Mouse (Mus musculus) testis, adult 10 weeks (tissue): ENCODE results near the gene Olfr1426. TPM values are rescaled to one million over a fixed set of nuclear protein-coding genes. Genes with fewer than 3 reads are reported as not detected.

ENCODE experiments used
- polyA plus RNA-seq: library from polyadenylated mRNA; stranded (reverse); fragments of 350-450 nt; fragmentation: Illumina TruSeq; extraction: RNeasy Lipid Tissue Mini Kit (QIAGEN cat#74804); gene quantifications from one replicate; pipeline ENCODE4 v1.2.3, GENCODE M21; 2014; ENCODE audit warnings: low read depth, low replicate concordance

Gene Olfr1426
- not detected for polyA plus RNA-seq

DNA sequence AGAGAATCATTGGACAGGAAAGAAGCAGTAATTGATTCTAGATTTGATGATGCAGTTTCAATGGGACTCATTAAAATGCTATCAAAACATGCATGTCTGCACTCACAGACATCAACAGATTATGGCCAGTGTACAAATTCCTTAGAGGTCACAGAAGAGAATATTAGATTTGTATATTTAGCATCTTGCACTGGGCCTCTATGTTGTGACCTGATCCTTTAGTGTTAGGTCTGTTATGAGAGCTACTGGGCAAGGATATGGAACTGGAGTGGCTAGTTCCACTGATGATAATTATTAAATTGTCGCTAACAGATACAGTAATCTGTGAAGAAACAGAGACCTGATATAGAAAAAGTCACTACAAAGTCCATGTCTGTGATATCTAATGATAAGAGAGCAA lies at the start of gene Olfr1426:
Gene Olfr1426 (minus strand): TSS at position 101 of the 400 bp plus-strand sequence.

DNA sequence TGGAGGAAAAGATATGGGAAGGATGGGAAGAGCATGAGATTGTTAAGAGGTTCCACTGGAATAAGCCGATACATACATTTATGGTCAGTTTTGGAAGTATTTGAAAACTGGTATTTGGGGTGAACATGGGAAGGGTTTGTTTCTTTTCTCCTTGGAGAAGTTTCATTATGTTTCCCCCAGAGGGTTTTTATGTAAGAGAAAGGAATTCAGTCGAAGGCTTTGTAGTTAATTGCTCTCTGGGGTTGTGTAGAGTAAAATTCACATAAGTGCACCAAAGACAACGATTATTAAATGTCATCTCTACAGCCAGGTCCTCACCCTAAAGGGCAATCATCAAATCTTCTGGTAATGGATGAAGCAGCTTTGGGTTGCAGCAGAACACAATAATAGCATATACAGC lies 31.3 kb upstream of the Olfr1426 start, which contains the start of gene Olfr76:
Gene Olfr76 (minus strand): TSS at position 101 of the 400 bp plus-strand sequence.

DNA sequence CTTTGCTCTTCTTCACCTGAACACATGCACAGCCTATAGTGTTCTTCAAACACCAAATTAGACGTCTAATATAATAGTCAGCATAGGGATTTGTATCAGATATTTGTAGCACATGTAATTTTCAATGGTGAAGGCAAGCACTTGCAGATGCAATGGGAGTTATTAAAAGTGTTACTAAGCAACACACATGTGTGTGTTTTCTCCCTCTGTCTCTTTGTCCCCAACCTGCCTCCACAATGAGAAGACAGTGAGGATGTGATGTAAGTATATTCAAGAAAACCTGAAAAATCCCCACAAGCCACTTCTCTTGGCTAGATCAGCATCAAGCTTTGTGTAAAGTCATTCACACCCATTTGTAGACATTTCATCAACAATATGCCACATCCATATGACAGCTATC lies 24.0 kb upstream of the Olfr1426 start, which contains the start of gene Olfr1428:
Gene Olfr1428 (minus strand): TSS at position 101 of the 400 bp plus-strand sequence.

DNA sequence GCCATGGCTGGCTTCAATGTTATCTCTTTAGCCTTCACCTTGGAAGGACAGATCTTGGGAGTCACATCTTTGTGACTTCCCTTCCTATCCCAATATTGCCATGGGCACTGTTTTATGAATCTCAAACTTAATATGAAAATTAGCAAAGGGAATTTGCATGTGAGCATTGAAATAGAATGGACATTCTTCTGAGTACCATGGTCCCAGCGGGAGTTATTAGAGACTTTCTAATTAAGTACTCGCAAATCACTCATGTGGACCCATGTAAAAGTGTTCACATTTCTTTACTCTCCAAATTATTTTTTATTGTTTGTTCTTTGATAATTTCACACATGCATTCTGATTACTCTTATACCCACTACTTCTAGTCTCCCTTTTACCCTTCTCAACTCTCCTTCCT lies 11.4 kb upstream of the Olfr1426 start, which contains the start of gene Olfr1427:
Gene Olfr1427 (minus strand): TSS at position 101 of the 400 bp plus-strand sequence.

DNA sequence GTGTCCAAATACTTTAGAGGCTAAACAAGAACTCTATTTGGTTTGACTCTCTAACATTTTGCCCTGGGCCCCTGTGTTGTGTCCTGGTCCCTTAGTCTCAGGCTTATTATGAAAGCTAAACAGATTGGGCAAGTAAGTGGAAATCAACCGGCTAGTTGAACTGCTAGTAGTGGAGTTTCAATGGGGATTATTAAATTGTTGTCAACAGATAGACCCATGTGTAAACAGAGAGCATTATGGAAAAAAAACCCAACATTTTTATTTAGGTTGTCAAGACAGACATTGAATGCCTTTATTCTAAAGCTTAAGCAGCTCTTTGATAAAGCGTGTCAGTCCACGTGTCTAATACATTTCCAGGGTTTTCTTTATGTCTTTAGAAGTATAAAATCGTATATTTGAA lies 14.2 kb downstream of the Olfr1426 start, which contains the start of gene Olfr1425:
Gene Olfr1425 (minus strand): TSS at position 101 of the 400 bp plus-strand sequence.

DNA sequence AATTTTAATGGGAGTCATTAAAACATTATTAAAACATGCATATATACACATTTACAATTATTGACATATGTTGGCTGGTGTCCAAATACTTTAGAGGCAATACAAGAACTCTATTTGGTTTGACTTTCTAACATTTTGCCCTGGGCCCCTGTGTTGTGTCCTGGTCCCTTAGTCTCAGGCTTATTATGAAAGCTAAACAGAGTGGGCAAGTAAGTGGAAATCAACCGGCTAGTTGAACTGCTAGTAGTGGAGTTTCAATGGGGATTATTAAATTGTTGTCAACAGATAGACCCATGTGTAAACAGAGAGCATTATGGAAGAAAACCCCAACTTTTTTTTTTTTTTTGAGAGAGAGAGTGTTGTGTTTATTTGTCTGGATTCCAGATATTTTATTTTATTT lies 29.2 kb downstream of the Olfr1426 start, which contains the start of gene Olfr1424:
Gene Olfr1424 (minus strand): TSS at position 101 of the 400 bp plus-strand sequence.

DNA sequence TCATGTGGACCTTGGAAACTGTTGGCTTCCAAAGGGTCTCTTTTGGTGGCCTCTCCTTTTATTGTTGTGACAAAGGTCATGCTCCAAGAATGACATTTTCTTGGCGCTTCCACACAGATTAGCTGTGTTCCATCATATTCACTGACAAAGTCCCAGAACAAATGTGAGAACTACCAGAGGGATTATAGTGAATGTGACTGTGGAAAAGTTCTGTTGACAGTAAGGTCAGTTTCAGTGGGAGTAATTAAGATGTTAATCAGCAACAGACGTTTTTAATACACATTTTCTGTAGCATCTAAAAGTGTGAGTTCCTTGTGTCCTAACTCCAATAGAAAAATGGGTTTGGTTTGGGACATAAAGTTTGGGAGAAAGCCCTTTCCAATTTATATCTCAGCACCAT lies 50.6 kb downstream of the Olfr1426 start, which contains the start of gene Olfr1423:
Gene Olfr1423 (minus strand): TSS at position 101 of the 400 bp plus-strand sequence.

Other genes starting within 250 kb of the Olfr1426 start
- not detected for gene Olfr1418, start 230.9 kb downstream of the Olfr1426 start, polyA plus RNA-seq
- not detected for gene Olfr1419, start 216.9 kb downstream of the Olfr1426 start, polyA plus RNA-seq
- gene Olfr1420, start 205.4 kb downstream of the Olfr1426 start, polyA plus RNA-seq: not detected
- 13.0 TPM for gene Patl1, start 179.6 kb downstream of the Olfr1426 start, polyA plus RNA-seq
- gene Osbp, start 126.1 kb downstream of the Olfr1426 start, polyA plus RNA-seq: 30.9 TPM
- gene Olfr1423, start 50.7 kb downstream of the Olfr1426 start, polyA plus RNA-seq: not detected
- 0.11 TPM for gene Olfr1424, start 29.3 kb downstream of the Olfr1426 start, polyA plus RNA-seq
- not detected for gene Olfr1425, start 14.3 kb downstream of the Olfr1426 start, polyA plus RNA-seq
- not detected for gene Olfr1427, start 11.3 kb upstream of the Olfr1426 start, polyA plus RNA-seq
- not detected for gene Olfr1428, start 23.9 kb upstream of the Olfr1426 start, polyA plus RNA-seq
- 0.17 TPM for gene Olfr76, start 31.2 kb upstream of the Olfr1426 start, polyA plus RNA-seq
- 0.10 TPM for gene Olfr1555-ps1, start 78.1 kb upstream of the Olfr1426 start, polyA plus RNA-seq
- gene Olfr1431, start 108.6 kb upstream of the Olfr1426 start, polyA plus RNA-seq: not detected
- 0.22 TPM for gene Olfr1432, start 140.6 kb upstream of the Olfr1426 start, polyA plus RNA-seq
- gene Olfr262, start 149.6 kb upstream of the Olfr1426 start, polyA plus RNA-seq: 0.71 TPM
- gene Olfr235, start 169.0 kb upstream of the Olfr1426 start, polyA plus RNA-seq: not detected
- gene Olfr1434, start 187.8 kb upstream of the Olfr1426 start, polyA plus RNA-seq: not detected
- gene Olfr1436, start 207.1 kb upstream of the Olfr1426 start, polyA plus RNA-seq: not detected
- not detected for gene Olfr1437, start 233.1 kb upstream of the Olfr1426 start, polyA plus RNA-seq
- gene Olfr1438-ps1, start 243.9 kb upstream of the Olfr1426 start, polyA plus RNA-seq: not detected